Mouse (Mus musculus) adrenal gland, adult (tissue): ENCODE data around the gene Gm7075.
"Not testable (repeated sequence)": the region's sequence is repeated elsewhere in the genome, so short reads cannot be mapped to it uniquely, and the experiment has no call there.

ENCODE experiments used
- DNase-seq, 2 experiments: peaks; one replicate each; pipeline ENCODE4 v3.0.0; 2022 to 2023; ENCODE audit warnings: low spot score in 1 of 2; ENCODE audit not compliant: inconsistent age in 2 of 2

Gm7075 gene

GRCm38 (mm10) chr10:63421739-63422735, at the start of gene Gm7075:
Gene Gm7075, minus strand, starts transcription at chr10:63421789.
- peak; percentile 49 to 82 for DNase-seq

GRCm38 (mm10) chr10:63460935-63461334, 39.3 kb upstream of the Gm7075 start:
- DNase-seq: no peak

- DNase-seq: peak; percentile 18 to 70
Observed at GRCm38 (mm10) chr10:63457292-63458128, 35.9 kb upstream of the Gm7075 start.

GRCm38 (mm10) chr10:63455110-63455878, 33.7 kb upstream of the Gm7075 start:
- DNase-seq: peak in 1 of 2 experiments; percentile 80

GRCm38 (mm10) chr10:63453926-63454325, 32.3 kb upstream of the Gm7075 start:
- DNase-seq: no peak

GRCm38 (mm10) chr10:63444602-63445387, 23.2 kb upstream of the Gm7075 start:
- DNase-seq: not testable (repeated sequence)

- no peak for DNase-seq
Observed at GRCm38 (mm10) chr10:63439694-63440228, 18.2 kb upstream of the Gm7075 start.

GRCm38 (mm10) chr10:63438736-63439262, 17.2 kb upstream of the Gm7075 start:
- no peak for DNase-seq

GRCm38 (mm10) chr10:63432887-63433286, 11.3 kb upstream of the Gm7075 start:
- DNase-seq: peak in 1 of 2 experiments; percentile 55

- no peak for DNase-seq
Observed at GRCm38 (mm10) chr10:63432099-63432498, 10.5 kb upstream of the Gm7075 start.

- DNase-seq: no peak
Observed at GRCm38 (mm10) chr10:63431221-63431736, 9.7 kb upstream of the Gm7075 start.

- peak; percentile 92 to 95 for DNase-seq
Observed at GRCm38 (mm10) chr10:63429785-63430305, 8.3 kb upstream of the Gm7075 start, which contains the start of gene Ctnna3. Gene Ctnna3, plus strand, starts transcription at chr10:63430098.

GRCm38 (mm10) chr10:63429380-63429779, 7.8 kb upstream of the Gm7075 start:
- peak; percentile 99 to 100 for DNase-seq

- DNase-seq: no peak
Observed at GRCm38 (mm10) chr10:63429023-63429340, 7.4 kb upstream of the Gm7075 start.

GRCm38 (mm10) chr10:63428243-63429022, 6.8 kb upstream of the Gm7075 start:
- DNase-seq: peak; percentile 40 to 77

GRCm38 (mm10) chr10:63427146-63427545, 5.6 kb upstream of the Gm7075 start:
- no peak for DNase-seq

GRCm38 (mm10) chr10:63424475-63424814, 2.9 kb upstream of the Gm7075 start:
- DNase-seq: peak; percentile 40 to 72
